Mouse (Mus musculus) CD4-positive, CD25-positive, alpha-beta regulatory T cell, adult 4 months (primary cell): ENCODE results near the gene Pdcd11. TPM values are rescaled to one million over a fixed set of nuclear protein-coding genes. Genes with fewer than 3 reads are reported as not detected.

ENCODE experiments used
- ATAC-seq: one replicate; pipeline ENCODE4 v1.8.0; 2017
- polyA plus RNA-seq, 2 experiments: library from polyadenylated mRNA; unstranded; fragments of 100-300 nt; shearing (Covaris generic); gene quantifications; one replicate each; pipeline ENCODE4 v1.2.1; 2017

Pdcd11 gene
- polyA plus RNA-seq: 1 to 10 TPM; 7.9 to 9.4 TPM

GRCm38 (mm10) chr19:47090550-47091156, at the start of gene Pdcd11, which contains the start of gene Usmg5:
Pdcd11 (plus strand) TSS chr19:47090768.
Usmg5 (minus strand) TSS chr19:47090647.
- peak; percentile 97 for ATAC-seq

GRCm38 (mm10) chr19:47043608-47044007, 47.0 kb upstream of the Pdcd11 start:
- peak; percentile 60 for ATAC-seq

- ATAC-seq: no peak
Measured at GRCm38 (mm10) chr19:47046343-47046742, 44.2 kb upstream of the Pdcd11 start.

DNA sequence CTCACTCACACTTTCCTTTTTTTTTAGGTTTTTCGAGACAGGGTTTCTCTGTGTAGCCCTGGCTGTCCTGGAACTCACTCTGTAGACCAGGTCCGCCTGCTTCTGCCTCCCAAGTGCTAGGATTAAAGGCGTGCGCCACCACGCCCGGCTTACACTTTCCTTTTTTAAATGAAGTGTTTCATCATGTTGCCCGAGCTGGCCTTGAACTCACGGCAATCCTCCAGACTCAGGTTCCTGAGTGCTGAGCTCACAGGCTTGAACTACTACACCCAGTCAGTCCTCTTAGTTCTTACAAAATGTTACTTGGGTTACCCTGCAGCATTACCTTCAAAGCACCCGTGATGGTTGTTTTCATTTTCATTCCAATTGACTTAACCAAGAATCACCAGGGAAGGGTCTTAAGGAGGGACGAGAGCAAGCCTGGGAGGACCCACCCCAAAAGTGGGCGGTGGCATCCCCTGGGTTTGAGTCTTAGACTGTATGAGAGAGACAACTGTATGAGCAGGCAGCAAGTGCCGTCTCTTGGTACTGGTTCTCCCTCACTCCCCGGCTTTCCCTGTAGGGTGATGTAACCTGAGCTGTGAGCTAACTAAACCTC, 43.2 kb upstream of the Pdcd11 start:
- no peak for ATAC-seq

- ATAC-seq: no peak
Measured at GRCm38 (mm10) chr19:47049061-47049460, 41.5 kb upstream of the Pdcd11 start.

DNA sequence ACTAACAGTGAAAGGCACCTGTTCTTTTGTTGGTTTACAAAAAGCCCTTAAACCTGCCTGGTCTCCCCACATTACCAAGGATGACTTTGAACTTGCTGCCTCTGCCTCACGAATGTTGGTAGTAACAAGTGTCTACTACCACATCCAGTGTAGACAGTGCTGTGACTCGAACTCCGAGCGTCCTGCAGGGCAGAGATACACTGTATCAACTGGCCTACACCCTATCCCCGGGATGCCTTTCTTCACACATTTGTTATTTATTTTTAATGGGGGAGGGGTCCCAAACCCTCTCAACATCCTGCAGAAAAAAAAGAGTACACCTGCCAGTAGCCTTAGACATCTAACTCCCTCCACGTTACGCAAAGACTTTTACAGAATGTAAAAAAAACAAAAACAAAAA, 40.7 kb upstream of the Pdcd11 start:
- peak; percentile 25 for ATAC-seq

GRCm38 (mm10) chr19:47050271-47051032, 40.1 kb upstream of the Pdcd11 start, which contains the start of gene Pcgf6:
Pcgf6 (minus strand) TSS chr19:47050906.
- peak; percentile 94 for ATAC-seq

DNA sequence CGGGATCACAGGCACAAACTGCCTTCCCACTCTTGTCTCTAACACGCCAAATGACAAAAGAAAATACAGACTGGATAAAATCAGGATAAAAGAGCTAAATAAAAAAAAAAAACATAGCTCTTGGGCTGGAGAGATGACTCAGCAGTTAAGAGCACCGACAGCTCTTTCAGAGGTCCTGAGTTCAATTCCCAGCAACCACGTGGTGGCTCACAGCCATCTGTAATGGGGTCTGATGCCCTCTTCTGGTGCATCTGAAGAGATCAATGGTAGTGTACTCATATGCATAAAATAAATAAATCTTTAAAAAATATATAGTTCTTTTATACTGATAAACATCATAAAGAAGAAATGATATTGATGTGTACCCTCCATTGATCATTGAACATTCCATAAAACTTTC, 37.6 kb upstream of the Pdcd11 start:
- no peak for ATAC-seq

DNA sequence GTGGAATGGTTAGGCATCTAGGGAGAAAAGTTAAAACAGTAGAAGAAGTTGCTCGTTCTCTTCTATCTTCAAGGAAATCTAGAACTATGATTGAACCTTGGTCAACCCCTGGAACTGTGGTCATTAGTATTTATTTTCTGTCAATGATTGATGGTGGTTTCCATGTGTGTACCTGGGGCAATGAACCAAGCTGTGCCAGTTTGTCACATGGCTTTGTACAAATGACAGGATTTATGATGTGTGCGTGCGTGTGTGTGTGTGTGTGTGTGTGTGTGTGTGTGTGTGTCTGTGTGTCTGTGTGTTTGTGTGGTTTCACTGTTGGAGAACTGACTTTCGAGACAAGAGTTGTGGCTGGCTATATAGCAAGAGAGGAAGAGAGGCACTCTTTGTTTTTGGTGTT, 37.1 kb upstream of the Pdcd11 start:
- ATAC-seq: no peak

DNA sequence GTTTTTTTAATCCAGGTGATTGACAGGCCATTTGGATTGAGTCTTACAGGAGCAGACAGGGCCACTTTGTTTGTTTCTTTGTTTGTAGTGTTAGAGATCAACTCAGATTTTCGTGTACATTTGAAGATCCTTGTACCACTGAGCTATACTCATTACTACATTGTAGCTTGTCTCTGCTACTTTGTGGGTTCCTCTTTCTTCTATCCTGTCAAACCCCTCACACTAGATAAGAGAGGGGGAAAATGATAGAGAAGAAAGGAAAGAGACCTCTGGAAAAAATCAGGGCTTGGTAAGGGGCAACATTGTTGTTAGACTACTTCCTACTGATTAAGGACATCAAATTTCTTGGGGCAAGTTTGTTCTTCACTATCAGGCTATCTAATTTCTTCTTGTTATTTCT, 32.9 kb upstream of the Pdcd11 start:
- ATAC-seq: no peak

DNA sequence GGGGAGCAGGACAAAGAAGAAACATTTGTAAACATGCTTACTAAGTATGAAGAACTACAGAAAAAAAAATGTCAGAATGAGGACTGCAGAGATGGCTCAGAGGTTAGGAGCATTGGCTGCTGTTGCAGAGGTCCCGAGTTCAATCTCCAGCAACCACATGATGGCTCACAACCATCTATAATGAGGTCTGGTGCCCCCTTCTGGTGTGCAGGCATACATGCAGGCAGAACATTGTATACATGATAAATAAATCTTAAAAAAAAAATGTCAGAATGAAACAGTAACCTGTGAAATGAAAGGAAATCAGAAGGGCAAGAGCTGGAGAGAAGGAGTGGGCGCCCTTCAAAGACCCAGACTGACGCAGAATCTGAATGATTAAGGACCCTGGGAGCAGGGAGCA, 24.7 kb upstream of the Pdcd11 start:
- ATAC-seq: no peak

GRCm38 (mm10) chr19:47067096-47067882, 23.3 kb upstream of the Pdcd11 start, which contains the start of gene Taf5:
Taf5 (plus strand) TSS chr19:47067746.
- peak; percentile 76 for ATAC-seq

- peak; percentile 92 for ATAC-seq
Measured at GRCm38 (mm10) chr19:47067924-47068611, 22.5 kb upstream of the Pdcd11 start.

- ATAC-seq: no peak
Measured at GRCm38 (mm10) chr19:47088226-47088625, 2.3 kb upstream of the Pdcd11 start.

DNA sequence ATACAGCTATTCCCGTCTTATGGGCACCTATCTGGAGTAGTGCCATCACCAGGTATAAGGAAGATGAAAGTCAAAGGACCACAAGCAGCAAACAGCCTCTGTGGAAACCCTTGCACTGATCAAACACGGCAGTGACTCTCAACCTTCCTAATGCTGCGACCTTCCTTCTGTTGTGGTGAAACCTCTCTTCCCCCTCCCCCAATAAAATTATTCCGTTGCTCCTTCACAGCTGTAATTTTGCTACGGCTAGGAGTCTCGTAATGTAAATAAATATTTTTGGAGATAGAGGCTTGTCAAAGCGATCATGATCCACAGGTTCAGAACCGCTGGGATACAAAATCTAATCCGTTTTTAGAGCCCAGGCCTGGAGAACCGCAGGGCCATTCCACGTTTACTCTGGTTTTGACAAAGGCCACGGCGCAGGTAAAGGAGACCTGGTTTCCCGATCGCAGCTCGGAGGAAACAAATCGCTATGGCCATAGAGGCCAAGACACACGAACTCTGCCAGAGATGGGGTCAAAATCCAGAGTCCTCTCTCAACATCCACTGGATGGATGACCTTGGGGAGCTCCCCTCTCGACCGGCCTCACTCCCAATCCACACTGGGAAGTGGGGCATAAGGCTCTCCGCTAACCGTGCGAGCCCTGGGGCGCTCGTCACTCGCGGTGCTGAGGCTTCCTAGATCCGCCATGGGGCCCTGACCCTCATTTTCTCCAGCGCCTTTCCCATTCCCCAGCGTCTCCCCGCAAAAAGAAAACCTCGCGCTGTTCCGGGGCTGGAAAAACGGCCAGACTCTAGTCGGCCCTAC, 646 bp upstream of the Pdcd11 start:
- ATAC-seq: peak; percentile 32

DNA sequence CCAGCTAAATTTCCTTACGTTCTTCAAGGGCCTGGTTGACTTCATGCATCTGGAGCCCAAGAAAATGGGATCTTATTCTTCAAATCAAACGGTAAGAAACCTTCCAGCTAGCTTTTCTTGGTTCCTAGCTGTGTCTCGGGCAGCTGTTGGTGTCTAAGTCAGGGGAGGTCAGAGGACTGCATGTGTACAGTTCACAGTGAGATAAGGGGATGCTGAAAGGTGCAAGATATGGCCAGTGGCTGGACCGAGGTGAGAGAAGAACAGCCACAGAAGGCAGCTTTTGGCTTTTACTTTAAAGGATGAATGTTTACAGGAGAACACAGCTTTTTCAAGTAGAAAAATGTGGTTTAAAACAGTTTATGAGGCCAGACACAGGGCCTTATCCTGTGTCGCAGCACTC, 10.5 kb downstream of the Pdcd11 start:
- no peak for ATAC-seq

DNA sequence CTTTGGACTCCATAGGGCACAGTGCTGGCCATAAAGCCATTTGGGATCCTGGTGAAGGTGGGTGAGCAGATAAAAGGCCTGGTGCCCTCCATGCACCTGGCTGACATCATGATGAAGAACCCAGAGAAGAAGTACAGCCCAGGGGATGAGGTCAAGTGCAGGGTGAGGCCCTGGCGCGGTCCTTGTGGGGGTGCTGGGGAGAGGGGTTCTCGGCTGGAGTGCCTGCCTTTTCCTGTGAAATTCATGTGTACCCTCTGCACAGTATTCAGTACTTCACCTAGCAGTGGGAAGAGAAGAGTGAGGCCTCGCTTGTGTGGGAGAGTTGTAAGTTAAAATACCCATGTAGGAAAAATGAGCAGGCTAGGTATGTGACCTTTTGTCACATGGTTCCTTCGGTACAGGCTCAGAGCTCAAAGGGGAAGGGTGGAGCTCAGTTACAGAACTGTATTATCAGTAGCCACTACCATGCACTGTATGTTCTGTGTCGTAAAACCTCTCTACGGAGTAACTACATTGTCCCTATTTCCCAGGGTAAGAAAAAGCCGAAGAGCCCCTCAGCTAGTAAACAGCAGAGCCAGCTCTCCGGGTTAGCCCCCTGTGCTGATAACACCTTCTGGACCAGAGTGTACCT, 14.2 kb downstream of the Pdcd11 start:
- no peak for ATAC-seq

DNA sequence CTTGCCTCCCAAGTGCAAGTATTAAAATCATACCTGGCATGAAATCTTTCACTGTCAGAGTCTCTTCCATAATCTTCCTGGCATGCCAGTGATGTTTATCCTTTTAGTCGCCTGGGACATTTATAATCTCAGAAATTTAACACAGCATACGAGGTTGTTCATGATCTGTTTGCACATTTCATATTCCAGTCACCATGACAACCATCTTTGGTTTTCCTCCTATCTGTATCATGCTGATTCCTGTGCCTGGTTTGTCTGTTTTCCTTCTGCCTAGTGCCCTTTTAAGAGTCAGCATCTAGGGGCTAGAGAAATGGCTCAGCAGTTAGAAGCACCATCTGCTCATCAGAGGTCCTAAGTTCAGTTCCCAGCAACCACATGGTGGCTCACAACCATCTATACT, 28.1 kb downstream of the Pdcd11 start:
- no peak for ATAC-seq

- ATAC-seq: no peak
Measured at GRCm38 (mm10) chr19:47121054-47121453, 30.5 kb downstream of the Pdcd11 start.

- ATAC-seq: no peak
Measured at GRCm38 (mm10) chr19:47122802-47123201, 32.2 kb downstream of the Pdcd11 start.

DNA sequence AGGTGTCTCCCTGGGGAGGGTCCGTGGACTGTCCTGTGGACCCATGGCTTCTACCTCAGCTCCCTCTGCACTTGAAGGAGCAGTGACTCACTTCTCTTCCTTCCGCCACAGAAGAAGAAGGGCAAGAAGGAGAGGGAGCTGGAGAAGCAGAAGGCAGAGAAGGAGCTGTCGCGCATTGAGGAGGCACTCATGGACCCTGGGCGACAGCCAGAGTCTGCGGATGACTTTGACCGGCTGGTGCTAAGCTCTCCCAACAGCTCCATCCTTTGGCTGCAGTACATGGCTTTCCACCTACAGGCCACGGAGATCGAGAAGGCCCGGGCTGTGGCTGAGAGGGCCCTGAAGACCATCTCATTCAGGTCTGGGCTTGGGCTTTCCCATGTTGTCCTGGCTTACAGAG, 37.6 kb downstream of the Pdcd11 start:
- no peak for ATAC-seq
